Mouse (Mus musculus) cerebellum, postnatal 10 days (tissue): Measurements from ENCODE around the gene Nudt4.

Experiments
- DNase-seq, 2 experiments: peaks; one replicate each; pipeline ENCODE4 v3.0.0; 2021; ENCODE audit warnings: mixed read lengths in 2 of 2

Nudt4 gene

DNA sequence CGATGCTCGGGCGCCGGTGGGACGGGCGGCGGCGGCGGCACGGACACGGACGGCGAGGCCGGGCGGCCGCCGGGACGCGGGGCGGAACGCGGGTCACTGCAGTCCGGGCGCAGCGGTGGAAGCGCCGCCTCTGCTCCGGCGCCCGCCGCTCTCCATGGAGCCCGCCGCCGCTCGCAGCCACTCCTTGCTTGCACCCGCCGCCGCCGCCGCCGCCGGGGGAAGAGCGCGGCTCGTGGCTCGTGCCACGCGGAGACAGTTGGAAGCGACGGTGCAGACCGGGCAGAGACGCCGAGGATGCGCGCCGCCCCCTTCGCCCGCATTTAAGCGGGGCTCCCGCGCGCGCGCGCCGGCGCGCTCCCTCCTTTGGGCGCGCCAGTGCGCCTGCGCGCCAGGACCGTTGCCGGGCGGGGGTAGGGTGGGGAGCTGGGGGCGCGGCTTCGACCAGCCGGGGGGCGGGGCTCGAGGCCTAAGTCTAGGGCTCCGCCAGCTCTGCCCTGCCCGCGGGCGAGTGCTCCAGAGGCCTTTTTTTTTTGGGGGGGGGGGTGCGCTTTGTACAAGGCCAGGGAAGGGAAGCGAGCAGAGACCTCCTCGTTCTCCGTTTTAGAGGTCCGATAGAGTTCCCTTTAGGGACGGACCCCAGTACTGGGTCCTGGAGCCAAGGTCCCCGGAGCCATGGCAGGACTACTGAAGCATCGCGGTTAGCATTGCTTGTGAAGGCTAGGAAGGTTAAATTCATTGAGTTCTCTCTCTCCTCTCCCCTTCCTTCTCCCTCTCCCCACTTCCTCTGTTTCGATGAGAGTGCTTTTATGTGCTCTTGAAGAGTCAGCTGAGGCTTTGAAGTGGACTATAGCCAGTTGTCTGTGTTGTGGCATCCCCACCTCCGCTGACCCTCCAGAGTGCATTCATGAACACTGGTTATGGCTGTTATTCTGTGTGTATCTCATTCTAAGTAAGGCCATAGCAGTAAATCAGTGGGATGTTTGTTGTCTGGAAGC lies at the start of gene Nudt4:
Gene Nudt4, minus strand, starts transcription at position 296 of the 995 bp plus-strand sequence.
- peak; percentile 96 to 97 for DNase-seq

DNA sequence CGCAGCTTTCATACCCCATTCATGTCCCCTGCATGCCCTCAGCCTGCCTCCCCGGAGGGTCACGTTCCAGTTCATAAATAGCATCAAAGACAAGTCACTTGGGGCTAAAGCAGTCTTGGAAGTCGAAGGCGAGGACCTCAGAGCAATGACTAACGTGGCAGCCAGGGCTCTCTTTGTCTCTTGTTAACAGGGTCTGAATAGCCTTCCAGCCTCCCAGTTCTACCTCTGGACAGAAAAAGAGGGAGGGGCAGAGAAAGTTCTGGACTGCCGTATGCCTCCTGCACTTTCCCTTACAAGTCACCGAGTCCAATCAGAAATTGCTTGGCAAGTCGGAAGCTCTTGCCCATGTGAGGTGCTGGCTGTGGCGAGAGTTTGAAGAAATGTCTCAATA lies 47.4 kb upstream of the Nudt4 start:
- DNase-seq, result no peak

DNA sequence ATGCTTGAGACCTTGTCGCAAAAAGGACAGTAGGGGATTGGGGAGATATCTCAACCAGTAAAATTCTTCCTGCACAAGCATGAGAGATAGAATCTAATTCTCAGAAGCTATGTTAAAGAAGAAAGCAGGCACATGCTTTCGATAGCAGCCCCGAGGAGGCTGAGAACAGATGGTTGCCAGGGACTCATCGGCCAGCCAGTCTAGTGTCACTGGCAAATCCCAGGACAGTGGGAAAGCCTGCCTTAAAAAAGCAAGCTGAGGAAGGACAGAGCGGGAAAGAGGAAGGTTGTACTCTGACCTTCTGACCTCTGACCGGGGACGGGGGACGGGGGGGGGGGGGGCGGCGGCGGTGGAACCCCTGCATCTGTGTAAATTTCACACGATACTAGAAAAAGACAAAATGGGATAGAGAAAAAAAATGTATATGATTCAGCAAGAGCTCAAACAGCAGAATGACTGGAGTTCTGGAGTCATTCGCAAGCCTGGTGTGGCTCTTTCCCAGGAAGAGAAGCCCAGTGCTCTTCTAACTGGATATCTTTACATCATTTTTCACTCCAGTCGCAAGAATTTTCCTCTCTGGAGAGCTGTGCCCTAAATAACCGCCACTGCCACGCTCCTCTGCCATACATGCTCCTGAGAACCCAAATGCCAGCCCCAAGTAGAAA lies 46.9 kb upstream of the Nudt4 start:
- peak; percentile 23 to 35 for DNase-seq

DNA sequence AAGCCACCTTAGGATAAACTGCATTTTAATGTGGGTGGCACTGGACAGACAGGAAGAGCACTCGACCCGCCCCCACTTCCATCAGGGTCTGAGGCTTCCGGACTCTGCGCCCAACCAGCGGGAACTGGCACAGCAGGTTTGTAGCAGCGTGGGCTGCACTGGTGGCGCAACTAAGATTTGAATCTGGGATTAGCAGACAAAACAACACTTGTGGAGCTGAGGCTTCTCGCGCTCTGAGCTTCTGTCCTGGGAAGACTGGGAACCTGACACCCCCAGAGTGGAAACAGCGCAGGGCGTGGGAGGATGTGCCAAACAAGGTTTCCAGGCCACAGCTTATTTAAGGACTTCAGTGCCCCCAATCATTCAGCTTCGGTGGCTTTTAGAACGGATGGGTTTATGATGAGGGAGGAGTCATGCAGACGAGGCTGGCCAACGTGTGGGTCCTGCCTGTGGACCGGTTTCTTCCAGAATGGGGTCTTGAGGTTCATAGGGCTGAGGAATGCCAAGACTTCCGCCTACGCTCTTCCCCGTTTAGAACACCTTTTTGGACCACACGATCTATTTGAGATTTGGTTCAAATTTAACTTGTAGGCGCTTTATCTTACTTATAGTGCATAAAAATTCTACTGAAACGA lies 41.1 kb upstream of the Nudt4 start:
- peak in 1 of 2 experiments; percentile 8 for DNase-seq

DNA sequence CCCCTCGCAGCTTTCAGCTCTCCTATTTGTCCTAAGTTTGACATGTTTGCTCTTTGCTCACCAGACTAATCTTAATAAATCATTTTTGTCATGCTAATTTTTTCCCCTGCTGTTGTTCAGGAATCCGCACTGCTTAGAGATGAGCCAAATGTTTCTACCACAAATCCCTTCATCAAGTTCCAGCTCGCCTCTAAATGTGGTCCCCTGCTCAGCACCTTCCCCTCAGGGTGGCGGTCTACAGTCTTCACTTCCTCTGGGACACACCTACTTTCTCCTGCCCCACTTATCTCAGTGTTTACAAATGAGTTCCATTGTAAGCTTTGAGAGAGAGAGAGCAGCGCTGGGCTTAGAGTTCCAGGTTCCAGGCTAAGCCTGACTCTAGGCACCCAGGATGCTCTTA lies 36.6 kb upstream of the Nudt4 start:
- DNase-seq, result no peak

DNA sequence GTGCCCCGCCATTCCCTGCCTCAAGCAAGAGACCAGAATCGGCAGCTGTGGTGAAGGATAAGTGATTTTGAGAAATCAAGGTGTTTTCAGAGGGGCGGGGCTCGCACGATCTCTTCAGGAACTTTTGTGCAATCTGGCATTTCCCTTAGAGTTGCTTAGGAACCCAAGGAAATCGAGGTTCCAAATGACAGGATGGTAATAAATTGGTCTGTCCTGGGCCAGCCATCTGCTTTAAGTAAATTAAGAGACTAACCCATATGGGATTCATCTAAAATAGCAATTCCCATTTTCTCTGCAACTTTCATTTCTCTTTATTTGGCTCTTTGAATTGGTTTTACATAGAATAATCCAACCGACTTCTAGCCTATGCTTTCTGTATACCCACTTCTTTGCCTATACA lies 35.8 kb upstream of the Nudt4 start:
- DNase-seq, result no peak

DNA sequence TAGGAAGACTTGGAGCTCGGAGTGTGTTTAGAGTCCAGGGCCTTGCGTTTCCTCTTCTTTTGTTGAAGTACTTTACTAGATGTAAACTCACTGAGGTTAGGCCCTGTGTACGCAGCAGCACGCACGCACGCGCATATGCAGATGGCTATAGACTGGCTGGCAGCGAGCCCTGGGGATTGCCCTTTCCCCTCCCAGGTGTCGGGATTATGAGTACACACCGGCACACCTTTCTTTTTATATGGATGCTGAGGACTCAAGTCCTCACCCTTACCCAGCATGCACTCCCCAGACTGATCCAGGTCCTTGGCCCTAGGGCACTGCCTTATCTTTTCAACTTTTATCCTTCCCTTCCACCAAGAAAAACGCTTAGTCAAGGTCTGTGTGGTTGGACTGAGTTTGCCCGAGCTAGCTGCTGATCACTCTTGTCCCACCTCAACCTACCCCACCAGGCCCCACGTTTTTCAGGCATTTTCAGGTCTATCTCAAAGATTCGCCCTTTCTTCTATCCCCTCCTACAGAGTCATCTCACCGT lies 34.2 kb upstream of the Nudt4 start:
- no peak for DNase-seq

DNA sequence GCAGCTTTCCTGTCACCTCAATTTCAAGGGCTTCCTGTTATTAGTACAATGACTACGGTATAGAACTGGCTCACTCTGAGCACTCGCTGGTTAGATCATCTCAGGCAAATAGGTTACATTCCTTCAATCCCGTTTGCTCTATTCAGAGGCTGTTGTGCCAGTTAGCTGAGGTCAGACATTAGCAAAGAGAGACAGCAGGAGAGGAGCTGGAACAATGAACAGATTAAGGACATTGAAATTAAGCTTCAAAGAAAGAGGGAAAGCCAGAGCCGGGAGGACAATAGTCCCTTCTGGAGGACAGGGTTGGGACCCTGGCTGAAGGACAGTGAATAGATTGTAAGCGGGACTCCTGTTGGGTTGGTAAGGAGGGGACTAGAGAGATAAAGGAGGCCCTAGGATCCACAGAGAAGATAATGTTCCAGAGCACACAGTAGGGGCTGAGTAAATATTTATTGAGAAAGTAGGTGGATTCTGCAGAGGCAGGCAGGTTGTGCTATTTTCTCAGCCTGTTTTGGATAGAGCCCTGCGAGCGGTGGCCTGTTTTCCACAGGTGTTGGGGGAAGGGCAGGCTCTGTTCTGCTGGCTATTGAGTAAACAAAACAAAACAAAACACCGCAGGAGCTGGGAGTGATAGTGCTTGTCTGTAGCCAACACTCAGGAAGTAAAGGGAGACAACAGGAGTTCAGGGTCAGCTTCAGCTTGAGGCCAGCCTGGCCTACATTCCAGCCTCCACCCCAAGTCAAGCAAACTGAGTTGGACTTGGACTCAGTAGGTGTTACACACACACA lies 32.1 kb upstream of the Nudt4 start:
- no peak for DNase-seq

DNA sequence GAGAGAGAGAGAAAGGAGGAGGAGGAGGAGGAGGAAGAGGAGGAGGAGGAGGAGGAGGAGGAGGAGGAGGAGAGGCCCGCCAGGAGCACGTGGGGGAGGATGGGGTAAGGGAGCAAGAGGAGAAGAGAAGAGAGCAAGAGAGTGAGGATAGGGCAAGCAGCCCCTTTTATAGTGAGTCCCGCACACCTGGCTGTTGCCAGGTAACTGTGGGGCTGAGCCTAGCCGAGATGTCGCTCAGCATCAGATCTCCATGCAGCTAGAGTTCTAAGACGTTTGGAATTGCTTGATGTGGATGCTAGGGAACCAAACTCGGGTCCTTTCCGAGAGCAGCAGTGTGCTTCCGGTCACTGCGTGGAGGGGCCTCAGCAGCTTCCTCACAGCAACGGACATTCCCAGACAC lies 30.5 kb upstream of the Nudt4 start:
- no peak for DNase-seq

DNA sequence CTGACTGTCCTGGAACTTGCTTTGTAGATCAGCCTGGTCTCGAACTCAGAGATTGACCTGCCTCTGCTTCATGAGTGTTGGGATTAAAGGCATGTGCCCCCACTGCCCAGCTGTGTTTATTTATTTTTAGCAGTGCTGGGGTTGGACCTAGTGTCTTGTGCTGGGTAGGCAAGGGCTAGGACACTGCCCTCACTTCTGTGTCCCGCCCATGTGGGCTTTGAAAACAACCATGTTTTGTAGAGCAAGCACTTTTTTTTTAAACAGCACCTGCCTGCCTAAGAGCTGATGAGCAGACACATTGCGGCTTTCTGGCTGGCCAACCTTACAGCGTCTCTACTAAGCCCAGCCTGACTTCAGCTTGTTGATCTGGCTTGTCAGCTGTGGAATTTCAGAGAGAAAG lies 27.3 kb upstream of the Nudt4 start:
- no peak for DNase-seq

DNA sequence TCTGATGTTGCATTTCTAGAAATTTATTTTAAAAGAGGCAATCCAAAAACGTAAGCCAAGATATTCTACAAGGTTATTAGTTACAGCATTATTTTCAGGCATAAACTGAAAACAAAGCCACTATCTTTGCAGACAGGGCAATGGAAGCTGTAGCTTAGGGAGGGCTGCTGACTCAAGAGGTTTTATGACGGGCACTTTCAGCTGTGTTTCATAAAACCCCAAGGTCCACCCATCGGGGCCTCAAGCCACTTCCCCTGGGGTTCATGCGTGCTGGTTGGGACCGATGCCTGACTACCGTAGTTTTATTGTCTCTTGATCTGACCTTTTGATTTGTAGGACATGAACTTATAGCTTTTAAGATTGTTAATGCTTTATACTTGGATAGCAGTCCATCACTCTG lies 26.2 kb upstream of the Nudt4 start:
- no peak for DNase-seq

DNA sequence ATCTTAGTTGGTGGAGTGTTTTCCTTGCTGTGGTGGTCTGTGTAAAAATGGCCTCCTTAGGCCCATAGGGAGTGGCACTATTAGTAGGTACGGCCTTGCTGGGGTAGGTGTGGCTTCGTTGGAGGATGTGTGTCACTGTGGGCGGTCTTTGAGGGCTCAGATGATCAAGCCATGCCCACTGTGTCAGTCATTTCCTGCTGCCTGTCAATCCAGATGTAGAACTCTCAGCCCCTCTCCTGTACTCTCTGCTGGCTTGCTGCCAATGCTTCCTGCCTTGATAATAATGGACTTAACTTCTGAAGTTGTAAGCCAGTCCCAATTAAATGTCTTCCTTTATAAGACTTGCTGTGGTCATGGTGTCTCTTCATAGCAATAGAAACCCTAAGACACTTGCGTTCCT lies 25.2 kb upstream of the Nudt4 start:
- DNase-seq, result peak in 1 of 2 experiments; percentile 9

DNA sequence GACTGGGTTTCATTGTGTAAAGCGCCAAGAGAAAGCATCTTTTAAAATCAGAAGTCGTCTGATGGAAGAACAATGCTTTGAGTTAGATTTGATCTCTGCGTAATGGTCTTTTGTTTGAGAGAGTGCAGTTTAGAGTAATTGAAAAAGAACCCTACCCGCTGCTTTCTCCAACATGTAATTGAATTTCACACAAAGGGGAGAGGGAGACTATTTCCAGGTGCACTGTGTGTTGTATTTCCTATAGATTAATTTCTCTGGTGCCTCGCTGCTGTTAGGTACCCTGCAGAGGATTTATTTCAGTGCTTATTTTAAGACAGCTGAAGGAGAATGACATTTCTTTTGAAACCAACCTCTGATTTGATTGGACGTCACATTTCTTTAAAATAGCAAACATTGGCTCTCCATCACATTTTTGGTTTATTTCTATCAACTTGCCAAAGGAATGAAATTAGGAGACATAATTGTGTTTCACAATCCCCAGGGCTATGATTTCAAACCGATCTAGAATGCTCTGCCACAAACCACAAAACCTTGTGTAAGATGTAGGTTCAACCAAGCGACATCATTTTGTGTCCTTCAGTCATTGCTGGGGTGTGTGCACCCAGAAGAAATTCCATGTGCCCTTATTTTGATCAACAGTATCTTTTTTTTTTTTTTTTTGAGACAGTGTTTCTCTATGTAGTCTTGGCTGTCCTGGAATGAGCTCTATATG lies 23.7 kb upstream of the Nudt4 start:
- no peak for DNase-seq

DNA sequence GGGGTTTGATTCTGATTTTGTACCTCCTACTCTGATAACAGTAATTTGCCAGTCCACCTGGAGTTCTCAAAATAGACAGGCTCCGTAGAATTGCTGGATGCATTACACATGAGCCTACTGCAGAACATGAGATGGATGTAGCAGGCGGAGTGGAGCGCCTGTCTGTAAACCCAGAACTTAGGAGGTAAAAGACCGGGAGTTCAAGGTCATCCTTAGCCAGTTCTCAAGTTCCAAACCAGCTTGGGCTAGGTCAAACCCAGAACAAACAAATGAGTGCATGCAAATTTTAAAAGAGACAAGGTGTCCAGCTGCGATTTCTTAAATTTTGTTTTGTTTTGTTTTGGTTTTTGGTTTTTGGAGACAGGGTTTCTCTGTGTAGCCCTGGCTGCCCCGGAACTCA lies 21.6 kb upstream of the Nudt4 start:
- no peak for DNase-seq

DNA sequence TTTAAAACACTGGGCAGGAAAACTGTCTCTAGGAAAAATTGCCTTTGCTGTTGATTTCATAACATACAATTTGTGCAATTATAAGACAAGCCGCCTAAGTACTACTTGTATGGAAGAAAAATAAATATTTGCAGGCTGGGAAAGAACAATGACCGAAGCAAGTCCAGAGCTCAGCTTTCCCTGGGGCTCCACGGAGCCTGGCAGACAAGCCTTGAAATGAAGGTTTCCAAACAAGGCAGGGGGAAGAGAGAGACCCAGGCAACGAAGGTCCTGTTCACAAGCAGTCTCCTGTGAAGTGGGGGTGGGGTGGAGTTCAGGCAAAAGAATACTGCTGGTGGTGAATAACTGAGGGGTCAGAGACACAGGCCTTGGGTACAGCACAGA lies 13.6 kb upstream of the Nudt4 start:
- DNase-seq, result no peak

DNA sequence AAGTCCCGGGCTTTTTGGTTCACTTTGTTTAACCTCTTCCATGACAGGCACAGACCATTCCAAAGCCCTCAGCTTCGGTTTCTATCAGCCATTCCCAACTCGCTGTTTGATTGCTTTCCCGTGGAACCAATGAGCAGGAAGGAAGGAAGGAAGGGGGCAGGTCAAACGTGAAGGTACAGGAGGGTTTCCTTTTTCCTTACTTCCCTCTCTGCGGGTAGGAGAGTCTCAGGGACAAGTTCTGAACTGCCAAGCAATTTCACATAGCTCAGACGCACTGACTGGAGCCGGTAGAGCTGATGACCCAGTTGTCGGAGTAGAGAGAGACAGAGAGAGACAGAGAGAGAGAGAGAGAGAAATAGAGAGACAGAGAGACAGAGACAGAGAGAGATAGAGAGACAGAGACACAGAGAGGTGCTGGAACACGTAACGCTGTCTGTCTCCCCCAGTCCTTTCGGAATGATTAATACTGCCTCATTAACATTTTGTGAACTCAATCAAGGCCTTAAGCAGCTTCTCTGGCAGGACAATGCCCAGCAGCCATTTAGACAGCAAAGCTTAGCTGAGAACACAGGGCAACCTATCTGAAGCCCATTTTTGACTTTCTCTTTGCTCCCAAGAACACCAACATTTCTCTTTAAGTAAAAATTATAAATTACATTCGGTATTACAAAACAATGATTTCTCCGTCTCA lies 13.1 kb upstream of the Nudt4 start:
- peak in 1 of 2 experiments; percentile 44 for DNase-seq

DNA sequence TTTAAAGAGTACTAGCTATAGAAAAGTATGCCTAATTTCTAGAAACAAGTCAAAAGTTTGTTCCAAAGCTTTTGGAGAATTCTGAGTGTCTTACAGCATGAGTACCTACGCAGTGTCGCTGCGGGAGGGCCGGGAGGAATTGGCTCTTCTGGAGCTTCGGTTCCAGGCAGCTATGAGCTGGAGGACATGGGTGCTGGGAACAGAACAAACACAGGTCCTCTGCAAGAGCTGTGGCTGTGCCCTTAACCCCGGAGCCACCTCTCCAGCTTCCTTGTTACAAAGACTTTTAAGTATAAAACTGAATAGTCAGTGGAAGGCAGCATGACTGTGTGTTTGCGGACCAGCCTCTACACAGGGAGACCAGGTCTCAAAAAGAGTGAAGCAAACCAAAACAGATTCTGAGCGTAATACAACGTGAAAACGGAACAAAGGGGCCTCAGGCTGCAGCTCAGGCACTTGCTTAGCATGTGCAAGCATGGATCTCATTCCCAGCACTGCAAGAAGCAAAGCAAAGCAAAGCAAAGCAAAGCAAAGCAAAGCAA lies 12.0 kb upstream of the Nudt4 start:
- DNase-seq, result no peak

DNA sequence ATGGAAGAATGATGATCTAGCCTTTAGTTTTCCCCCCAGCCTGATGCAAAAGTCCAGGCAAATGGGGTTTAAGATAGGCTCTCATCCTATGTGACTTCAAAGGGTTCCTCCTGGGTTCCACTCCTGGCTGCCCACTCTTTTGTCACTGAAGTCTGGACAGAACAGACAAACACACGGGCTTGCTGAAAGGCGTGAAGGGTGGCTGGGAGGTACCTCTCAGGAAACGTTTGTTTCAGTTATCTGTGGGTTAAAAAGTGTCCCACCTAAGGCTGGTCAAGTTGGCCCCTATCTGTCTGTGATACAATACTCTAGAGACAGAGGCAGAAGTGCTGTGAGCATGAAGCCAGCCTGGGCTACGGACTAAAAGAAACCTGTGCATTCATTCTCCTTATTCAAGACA lies 11.0 kb upstream of the Nudt4 start:
- DNase-seq, result no peak

DNA sequence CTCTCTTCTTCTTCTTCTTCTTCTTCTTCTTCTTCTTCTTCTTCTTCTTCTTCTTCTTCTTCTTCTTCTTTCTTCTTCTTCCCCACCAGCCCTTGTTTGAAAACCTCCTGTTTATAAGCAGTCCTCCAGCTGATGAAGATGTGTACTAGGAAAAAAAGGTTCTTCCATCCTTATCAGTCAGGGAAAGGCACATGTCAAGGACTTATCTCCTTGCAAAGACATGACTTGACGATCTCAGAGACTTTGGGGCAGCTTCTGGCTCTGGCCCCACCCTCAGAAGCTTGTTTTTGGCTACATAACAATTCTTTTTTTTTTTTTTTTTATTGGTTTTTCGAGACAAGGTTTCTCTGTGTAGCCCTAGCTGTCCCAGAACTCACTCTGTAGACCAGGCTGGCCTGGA lies 5.5 kb upstream of the Nudt4 start:
- no peak for DNase-seq

DNA sequence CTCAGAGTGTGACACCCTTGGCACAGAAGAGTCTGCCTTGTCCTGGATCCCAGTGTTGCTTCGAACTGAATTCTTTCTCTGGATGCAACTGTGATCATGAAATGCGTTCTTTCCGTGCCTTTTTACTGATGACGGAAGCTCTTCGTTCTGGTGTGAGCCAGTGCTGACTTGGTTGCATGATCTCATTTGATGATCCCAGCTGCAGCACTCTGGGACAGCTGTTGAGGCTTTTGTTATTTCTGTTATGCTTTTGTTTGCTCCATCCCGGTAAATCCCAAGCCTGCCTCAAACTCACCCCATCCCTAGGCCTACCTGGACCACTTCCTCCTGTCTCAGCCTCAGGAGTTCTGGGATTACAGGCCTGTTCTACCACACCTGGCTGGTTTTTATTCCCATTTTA lies 4.1 kb upstream of the Nudt4 start:
- DNase-seq, result no peak

DNA sequence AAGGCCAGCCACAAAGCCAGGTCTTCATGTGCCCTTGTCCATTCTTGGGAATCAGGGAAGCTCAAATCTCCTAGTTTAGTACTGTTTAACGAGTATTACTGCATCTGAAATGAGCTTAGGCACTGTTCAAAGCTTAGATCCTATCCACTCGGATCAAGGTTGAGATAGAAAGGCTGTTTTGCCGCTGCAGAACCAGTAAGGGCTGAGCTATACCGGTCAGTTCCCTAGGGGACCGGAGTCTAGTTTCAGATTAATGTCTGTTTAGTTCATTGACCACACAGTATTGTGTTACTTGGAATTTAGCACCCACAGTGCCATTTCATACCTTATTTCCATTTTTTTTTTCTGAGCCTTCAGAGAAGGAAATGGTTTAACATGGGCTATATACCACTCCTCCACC lies 3.6 kb upstream of the Nudt4 start:
- no peak for DNase-seq
